Mouse (Mus musculus) urinary bladder, postnatal 4 days (tissue): Measurements from ENCODE around the gene Limch1.

Experiments used
- DNase-seq, 2 experiments: peaks; one replicate each; pipeline ENCODE4 v3.0.0; 2021 to 2022; ENCODE audit warnings: low spot score in 2 of 2

Limch1 gene

GRCm38 (mm10) chr5:67101793-67102600, 356.4 kb downstream of the Limch1 start:
- no peak for DNase-seq

GRCm38 (mm10) chr5:67103016-67103415, 357.4 kb downstream of the Limch1 start:
- DNase-seq: no peak

GRCm38 (mm10) chr5:67106261-67106660, 360.6 kb downstream of the Limch1 start:
- no peak for DNase-seq
